Mouse (Mus musculus) kidney, embryonic 15.5 days (tissue): Measurements from ENCODE around the gene Fbxo34. TPM values are rescaled to one million over a fixed set of nuclear protein-coding genes. Genes with fewer than 3 reads are reported as not detected.
A peak's percentile ranks its signal among the peaks of the same experiment; 100 is the strongest.
"Not testable (repeated sequence)": the region's sequence is repeated elsewhere in the genome, so short reads cannot be mapped to it uniquely, and the experiment has no call there.

Experiments used
- ATAC-seq: fragments of 200-750 bp; cut with Nextera tagmentation; replicated peaks from 2 replicates; pipeline ENCODE4 v1.8.0; 2017; ENCODE audit warnings: moderate TSS enrichment; ENCODE audit not compliant: low FRiP score
- H3K27ac ChIP-seq: fragments of 300-500 bp; sonication (generic); 2 replicates; pipeline ENCODE4 v1.5.1; 2015; ENCODE audit warnings: mild to moderate bottlenecking, inconsistent platforms
- H3K27me3 ChIP-seq: fragments of 300-500 bp; sonication (generic); 2 replicates; pipeline ENCODE4 v1.6.1; 2015; ENCODE audit warnings: inconsistent platforms
- H3K36me3 ChIP-seq: fragments of 300-500 bp; sonication (generic); 2 replicates; pipeline ENCODE4 v1.6.1; 2015; ENCODE audit warnings: inconsistent platforms
- H3K4me1 ChIP-seq: fragments of 300-500 bp; sonication (generic); 2 replicates; pipeline ENCODE4 v1.6.1; 2015; ENCODE audit warnings: inconsistent platforms
- H3K4me2 ChIP-seq: fragments of 300-500 bp; sonication (generic); 2 replicates; pipeline ENCODE4 v1.6.1; 2015; ENCODE audit warnings: moderate library complexity, mild to moderate bottlenecking, inconsistent platforms
- H3K4me3 ChIP-seq: fragments of 300-500 bp; sonication (generic); replicated peaks from 2 replicates; pipeline ENCODE4 v1.5.1; 2015; ENCODE audit warnings: mild to moderate bottlenecking, inconsistent platforms
- H3K9ac ChIP-seq: fragments of 300-500 bp; sonication (generic); 2 replicates; pipeline ENCODE4 v1.6.1; 2015; ENCODE audit warnings: mild to moderate bottlenecking, inconsistent platforms
- H3K9me3 ChIP-seq: fragments of 300-500 bp; sonication (generic); replicated peaks from 2 replicates; pipeline ENCODE4 v1.6.1; 2016; ENCODE audit warnings: inconsistent platforms
- WGBS: fragments of 180-500 bp; shearing (Covaris S2); methylation state at CpG from one replicate; pipeline ENCODE4 v1.1.7; 2015; ENCODE audit warnings: mixed read lengths; 5-methylcytosine and 5-hydroxymethylcytosine counted together
- polyA plus RNA-seq: library from polyadenylated mRNA; unstranded; fragments of >200 nt; fragmentation: Nextera tagmentation; extraction: Ambion mirVana; gene quantifications from 2 replicates; pipeline ENCODE4 v1.2.1, GENCODE M21; 2015

The Fbxo34 gene
- polyA plus RNA-seq, 1 experiment from 2014 or later = 23.7 TPM

DNA sequence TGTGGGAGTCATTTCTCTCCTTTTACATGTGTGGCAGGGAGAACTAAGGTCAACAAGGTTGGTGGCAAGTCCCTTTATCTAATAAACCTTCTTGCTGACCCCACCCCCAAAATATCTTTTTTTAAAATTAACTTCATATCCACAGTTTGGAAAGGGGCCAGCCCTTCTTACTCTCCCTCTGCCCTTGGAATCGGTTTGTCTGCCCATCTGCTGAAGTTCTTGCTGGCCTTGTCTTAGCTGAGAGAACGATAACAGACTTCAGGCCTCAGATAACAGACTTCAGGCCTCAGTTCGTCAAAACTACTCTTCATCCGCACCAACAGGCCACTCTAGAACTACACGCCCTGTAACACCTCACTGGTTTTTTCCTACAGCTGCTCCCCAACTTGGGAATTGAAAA is 94.1 kb downstream of the Fbxo34 start:
- H3K4me2 ChIP-seq = no peak overlapping the region
- H3K9me3 ChIP-seq = no peaks in the 10 kb centered on the region
- H3K9ac ChIP-seq = no peak overlapping the region
- H3K27me3 ChIP-seq = no peaks in the 10 kb centered on the region
- WGBS = 89% methylated on average over 5 of the region's 5 CpGs
- H3K4me3 ChIP-seq = no peak overlapping the region
- no peaks in the 10 kb centered on the region for H3K4me1 ChIP-seq
- H3K27ac ChIP-seq = no peak overlapping the region
- ATAC-seq = no peak
- peaks cover 92% of the 10 kb centered on the region for H3K36me3 ChIP-seq

DNA sequence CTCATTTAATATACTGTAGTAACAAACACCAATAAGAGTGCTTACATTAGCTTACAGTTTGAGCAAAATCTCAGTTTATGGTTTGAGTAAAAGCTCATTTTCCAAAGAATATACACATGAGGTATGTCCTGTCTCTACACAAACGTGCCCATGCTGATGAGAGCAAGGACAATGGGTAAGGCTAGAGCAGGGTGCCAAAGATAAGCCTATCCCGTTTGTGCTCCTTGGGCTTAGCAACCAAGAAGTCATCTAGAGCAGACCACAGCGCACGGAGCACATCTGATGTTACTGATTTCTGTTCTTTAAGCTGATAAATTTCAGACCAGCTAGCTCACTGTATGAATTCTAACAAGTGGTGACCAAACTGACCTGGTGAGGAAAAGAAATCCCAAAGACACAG is 94.7 kb downstream of the Fbxo34 start:
- no peaks in the 10 kb centered on the region for H3K9me3 ChIP-seq
- H3K27ac ChIP-seq = no peak overlapping the region
- no peak overlapping the region for H3K4me2 ChIP-seq
- H3K27me3 ChIP-seq = no peaks in the 10 kb centered on the region
- no peak for ATAC-seq
- WGBS = 91% methylated on average over 4 of the region's 4 CpGs
- peaks cover 97% of the 10 kb centered on the region for H3K36me3 ChIP-seq
- no peaks in the 10 kb centered on the region for H3K4me1 ChIP-seq
- H3K4me3 ChIP-seq = no peak overlapping the region
- no peak overlapping the region for H3K9ac ChIP-seq

DNA sequence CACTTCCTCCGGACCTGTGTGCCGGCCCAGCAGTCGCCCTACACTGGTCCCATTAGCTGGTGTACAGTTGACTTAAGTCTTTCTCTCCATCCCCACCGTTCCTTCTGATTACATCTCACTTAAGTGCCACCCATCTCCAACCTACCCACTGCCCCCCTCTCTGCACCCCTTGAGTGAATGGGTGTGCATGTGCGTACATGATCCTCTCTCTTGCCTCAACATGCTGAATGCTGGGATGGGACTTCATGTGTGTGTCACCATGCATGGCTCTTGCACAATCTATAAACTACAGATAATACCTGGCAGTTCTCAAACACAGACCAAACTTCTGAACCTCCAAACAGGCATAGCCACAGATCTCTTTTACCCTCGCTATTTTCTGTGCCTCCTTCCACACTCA is 101.4 kb downstream of the Fbxo34 start:
- H3K27ac ChIP-seq = no peak overlapping the region
- H3K9ac ChIP-seq = no peak overlapping the region
- H3K36me3 ChIP-seq = peaks cover 83% of the 10 kb centered on the region
- no peaks in the 10 kb centered on the region for H3K27me3 ChIP-seq
- no peak overlapping the region for H3K4me2 ChIP-seq
- no peaks in the 10 kb centered on the region for H3K9me3 ChIP-seq
- H3K4me1 ChIP-seq = no peaks in the 10 kb centered on the region
- no peak overlapping the region for H3K4me3 ChIP-seq
- WGBS = 94% methylated on average over 6 of the region's 6 CpGs
- no peak for ATAC-seq

DNA sequence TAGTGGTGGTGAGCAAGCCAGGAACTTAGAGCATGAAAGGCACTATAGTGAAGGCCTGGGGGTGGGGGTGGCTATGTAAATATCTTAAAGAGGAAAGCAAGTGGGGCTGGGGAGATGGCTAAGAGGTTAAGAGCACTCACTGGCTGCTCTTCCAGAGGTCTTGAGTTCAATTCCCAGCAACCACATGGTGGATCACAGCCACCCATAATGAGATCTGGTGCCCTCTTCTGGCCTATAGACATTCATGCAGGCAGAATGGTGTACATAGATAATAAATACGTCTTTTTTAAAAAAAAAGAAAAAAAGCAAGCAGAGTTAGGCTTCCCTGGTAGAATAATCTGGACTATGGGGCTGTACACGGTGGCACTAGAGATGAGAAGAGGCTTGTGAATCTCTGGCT is 103.2 kb downstream of the Fbxo34 start:
- no peak for ATAC-seq
- no peak overlapping the region for H3K27ac ChIP-seq
- H3K9ac ChIP-seq = no peak overlapping the region
- peaks cover 79% of the 10 kb centered on the region for H3K36me3 ChIP-seq
- no peaks in the 10 kb centered on the region for H3K27me3 ChIP-seq
- WGBS = 87% methylated on average over 2 of the region's 2 CpGs
- no peaks in the 10 kb centered on the region for H3K4me1 ChIP-seq
- H3K9me3 ChIP-seq = no peaks in the 10 kb centered on the region
- H3K4me2 ChIP-seq = no peak overlapping the region
- no peak overlapping the region for H3K4me3 ChIP-seq

DNA sequence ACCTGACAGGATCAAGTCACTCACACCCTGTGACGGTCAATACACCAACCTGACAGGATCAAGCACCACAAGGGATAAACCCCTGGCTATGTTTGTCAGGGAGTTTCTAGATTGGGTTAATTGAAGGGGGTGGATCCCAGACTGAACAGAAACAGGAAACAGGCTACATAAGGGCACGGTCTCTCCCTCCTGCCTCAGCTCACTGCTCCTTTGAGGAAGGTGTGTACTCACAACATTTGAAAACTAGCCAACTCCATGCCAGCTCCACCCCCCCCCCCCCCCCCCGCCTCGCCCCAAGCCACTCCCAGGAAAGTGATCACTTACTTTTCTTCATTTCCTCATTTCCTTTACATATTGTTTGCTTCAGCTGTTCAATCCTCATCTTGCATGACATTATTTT is 104.0 kb downstream of the Fbxo34 start:
- Histone ChIP-seq H3K4me1 (no peaks in the 10 kb centered on the region), H3K36me3 (peaks cover 76% of the 10 kb centered on the region), H3K9me3 (no peaks in the 10 kb centered on the region), H3K27ac (no peak overlapping the region), H3K9ac (no peak overlapping the region), H3K4me3 (no peak overlapping the region), H3K27me3 (no peaks in the 10 kb centered on the region), H3K4me2 (no peak overlapping the region)
- 93% methylated on average over 4 of the region's 4 CpGs for WGBS
- no peak for ATAC-seq

DNA sequence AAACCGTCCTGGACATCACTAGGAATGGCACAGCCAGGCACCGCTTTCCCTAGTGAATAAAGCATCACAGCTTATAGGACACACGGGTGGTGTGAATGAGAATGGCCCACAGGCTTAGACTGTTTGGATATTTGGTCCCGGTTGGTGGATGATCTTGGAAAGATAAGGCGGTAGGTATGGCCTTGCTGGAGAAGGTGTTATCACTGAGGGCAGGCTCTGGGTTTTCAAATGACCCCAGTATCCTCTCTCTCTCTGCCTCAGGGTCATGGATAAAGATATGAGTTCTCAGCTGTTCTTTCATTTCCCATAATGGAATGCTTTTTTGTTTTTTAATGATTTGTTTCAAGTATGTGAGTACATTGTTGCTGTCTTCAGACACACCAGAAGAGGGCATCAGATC is 105.0 kb downstream of the Fbxo34 start:
- H3K4me2 ChIP-seq = no peak overlapping the region
- no peak overlapping the region for H3K27ac ChIP-seq
- H3K27me3 ChIP-seq = no peaks in the 10 kb centered on the region
- H3K9ac ChIP-seq = no peak overlapping the region
- 98% methylated on average over 5 of the region's 5 CpGs for WGBS
- H3K4me3 ChIP-seq = no peak overlapping the region
- H3K36me3 ChIP-seq = peaks cover 74% of the 10 kb centered on the region
- H3K9me3 ChIP-seq = no peaks in the 10 kb centered on the region
- H3K4me1 ChIP-seq = no peaks in the 10 kb centered on the region
- ATAC-seq = no peak

DNA sequence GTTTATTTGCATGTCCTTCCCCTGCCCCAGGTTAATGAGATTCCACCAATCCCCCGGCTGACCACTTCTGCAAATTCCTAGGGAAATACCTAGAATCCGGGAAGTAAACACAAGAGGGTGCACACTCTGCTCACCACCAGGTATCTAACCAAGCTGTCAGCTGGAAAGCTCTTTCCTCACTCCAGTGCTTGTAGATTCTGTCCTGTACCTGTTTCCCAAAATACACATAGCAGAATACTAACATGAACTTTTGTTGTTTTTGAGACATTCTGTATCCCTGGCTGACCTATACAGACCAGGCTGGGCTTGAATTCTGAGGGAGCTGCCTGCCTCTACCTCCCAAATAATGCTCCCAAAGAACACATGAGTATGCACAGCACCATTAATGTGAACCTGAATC is 110.5 kb downstream of the Fbxo34 start:
- no peak overlapping the region for H3K4me2 ChIP-seq
- no peaks in the 10 kb centered on the region for H3K27me3 ChIP-seq
- H3K27ac ChIP-seq = no peak overlapping the region
- ATAC-seq = no peak
- no peaks in the 10 kb centered on the region for H3K4me1 ChIP-seq
- WGBS = 84% methylated on average over 2 of the region's 2 CpGs
- H3K4me3 ChIP-seq = no peak overlapping the region
- H3K9ac ChIP-seq = no peak overlapping the region
- H3K36me3 ChIP-seq = peaks cover 40% of the 10 kb centered on the region
- H3K9me3 ChIP-seq = no peaks in the 10 kb centered on the region

DNA sequence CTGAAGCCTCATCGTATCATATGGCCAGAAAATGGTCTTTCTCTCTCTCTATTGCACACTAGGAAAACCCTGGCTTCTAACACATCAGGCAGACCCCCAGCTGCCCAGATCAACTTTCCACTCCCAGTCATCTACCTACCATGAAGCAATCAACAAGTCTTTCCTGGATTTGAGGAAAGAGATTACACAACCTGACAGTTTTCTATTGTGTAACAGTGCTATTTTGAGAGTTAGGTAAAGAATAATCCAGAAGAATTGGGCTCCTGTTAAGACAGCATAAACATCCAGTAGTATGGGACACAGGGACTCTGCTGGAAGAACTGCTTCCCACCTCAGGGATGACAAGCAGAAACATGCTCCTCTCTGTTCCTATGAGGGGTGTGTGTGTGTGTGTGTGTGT is 112.3 kb downstream of the Fbxo34 start:
- Histone ChIP-seq H3K27me3 (no peaks in the 10 kb centered on the region), H3K9ac (no peak overlapping the region), H3K9me3 (no peaks in the 10 kb centered on the region), H3K27ac (no peak overlapping the region), H3K4me3 (no peak overlapping the region), H3K4me2 (no peak overlapping the region), H3K4me1 (peaks cover 5% of the 10 kb centered on the region), H3K36me3 (peaks cover 26% of the 10 kb centered on the region)
- WGBS = 88% methylated on average over 1 of the region's 1 CpGs
- no peak for ATAC-seq

DNA sequence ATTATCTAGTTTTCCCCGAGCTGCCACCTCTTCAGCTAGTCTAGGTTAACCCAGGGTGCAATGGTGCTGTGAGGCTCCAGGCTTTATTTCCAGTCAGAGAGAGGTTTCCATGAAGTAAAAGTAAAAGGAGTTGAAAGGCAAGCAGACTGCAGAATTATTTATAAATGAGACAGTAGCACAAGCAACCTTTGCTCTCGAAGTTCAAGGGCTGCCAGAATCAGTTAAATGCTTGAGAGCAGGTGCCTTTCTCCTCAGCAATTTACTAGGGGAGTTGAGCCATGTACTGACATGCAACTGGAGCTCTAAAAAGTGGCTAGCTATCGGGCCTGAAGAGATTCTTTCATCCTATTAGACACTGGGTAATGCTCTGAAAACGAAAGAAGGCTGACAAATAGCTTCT is 112.9 kb downstream of the Fbxo34 start:
- WGBS = 85% methylated on average over 4 of the region's 4 CpGs
- H3K4me1 ChIP-seq = peaks cover 9% of the 10 kb centered on the region
- H3K9ac ChIP-seq = no peak overlapping the region
- no peaks in the 10 kb centered on the region for H3K27me3 ChIP-seq
- H3K9me3 ChIP-seq = no peaks in the 10 kb centered on the region
- ATAC-seq = no peak
- peaks cover 21% of the 10 kb centered on the region for H3K36me3 ChIP-seq
- H3K4me2 ChIP-seq = no peak overlapping the region
- no peak overlapping the region for H3K27ac ChIP-seq
- H3K4me3 ChIP-seq = no peak overlapping the region

DNA sequence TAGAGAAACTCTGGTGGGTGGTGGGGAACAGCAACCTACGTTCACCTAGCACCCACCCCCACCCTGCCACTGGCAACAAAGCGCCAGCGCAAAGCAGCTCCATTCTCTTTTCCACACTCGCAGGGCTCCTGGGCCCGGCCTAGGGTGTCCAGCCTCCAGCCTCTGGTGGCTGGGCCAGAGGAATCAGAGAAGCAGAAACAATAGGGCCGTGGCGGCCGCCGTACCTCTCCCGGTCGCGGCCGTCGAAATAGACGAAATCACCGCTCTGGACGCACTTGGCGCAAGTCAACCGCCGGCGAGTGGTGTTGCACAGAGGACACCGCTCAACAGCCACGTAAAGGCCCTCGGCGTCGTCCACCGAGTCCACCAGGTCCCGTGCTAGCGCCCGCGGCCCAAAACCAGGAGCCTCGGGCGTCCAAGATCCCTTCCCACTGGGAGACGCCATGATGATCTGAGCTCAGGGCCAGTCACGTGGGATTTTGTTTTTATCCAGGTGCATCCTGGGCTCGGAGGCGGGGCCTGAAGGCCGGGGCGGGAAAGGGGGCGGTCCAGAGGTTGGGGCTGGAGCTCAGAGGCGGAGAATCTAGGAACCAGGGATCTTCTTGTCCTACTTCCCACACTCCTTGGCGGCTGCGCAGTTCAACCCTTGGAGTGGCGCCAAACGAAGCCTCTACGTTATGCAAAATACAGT is 117.9 kb downstream of the Fbxo34 start:
- no peaks in the 10 kb centered on the region for H3K9me3 ChIP-seq
- peak overlapping the region; percentile 11; the same call in 1 of the 2 replicates for H3K27ac ChIP-seq
- H3K4me1 ChIP-seq = peaks cover 9% of the 10 kb centered on the region
- peak; percentile 99 for ATAC-seq
- peaks cover 3% of the 10 kb centered on the region; the same call in 1 of the 2 replicates for H3K36me3 ChIP-seq
- no peaks in the 10 kb centered on the region for H3K27me3 ChIP-seq
- peak overlapping the region; percentile 86 for H3K4me3 ChIP-seq
- under 1% methylated on average over 46 of the region's 46 CpGs for WGBS
- peak overlapping the region; percentile 75 for H3K4me2 ChIP-seq
- peak overlapping the region; percentile 82 for H3K9ac ChIP-seq

DNA sequence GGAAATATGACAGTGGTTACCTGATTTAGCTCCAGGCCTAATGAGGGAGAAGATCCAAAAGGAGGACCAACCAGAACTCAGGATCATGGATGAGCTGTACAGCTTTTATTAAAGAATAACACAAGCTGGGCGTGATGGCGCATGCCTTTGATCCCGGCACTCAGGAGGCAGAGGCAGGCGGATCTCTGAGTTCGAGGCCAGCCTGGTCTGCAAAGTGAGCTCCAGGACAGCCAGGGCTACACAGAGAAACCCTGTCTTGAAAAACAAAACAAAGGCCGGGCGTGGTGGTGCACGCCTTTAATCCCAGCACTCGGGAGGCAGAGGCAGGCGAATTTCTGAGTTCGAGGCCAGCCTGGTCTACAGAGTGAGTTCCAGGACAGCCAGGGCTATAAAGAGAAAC is 120.3 kb downstream of the Fbxo34 start, which contains the start of gene Atg14:
Gene Atg14 (minus strand): TSS at position 101 of the 400 bp plus-strand sequence.
- WGBS = 94% methylated on average over 11 of the region's 11 CpGs
- H3K9me3 ChIP-seq, H3K4me1 ChIP-seq, H3K9ac ChIP-seq, H3K4me3 ChIP-seq, H3K27ac ChIP-seq, ATAC-seq, H3K4me2 ChIP-seq, H3K36me3 ChIP-seq, H3K27me3 ChIP-seq: not testable (repeated sequence)

DNA sequence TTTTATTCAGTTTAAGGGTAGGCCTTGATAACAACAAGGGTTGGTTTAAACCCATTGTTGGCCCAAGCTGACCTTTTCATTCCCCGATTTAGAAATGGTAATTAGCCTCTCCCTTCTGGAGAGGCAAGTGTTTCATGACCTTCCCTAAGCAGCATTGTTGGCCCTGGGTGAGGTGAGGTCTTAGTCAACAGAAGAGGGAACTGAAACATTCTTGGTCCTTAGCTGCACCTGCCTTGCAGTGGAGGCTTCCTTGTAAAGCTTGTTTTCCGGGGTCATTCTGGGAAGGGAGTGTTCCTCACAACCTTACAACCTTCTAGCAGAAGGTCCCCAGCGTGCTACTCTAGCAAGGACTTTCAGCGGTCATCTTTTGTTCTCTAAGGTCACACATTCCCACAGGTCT is 122.5 kb downstream of the Fbxo34 start:
- Histone ChIP-seq H3K9ac (no peak overlapping the region), H3K4me2 (no peak overlapping the region), H3K9me3 (no peaks in the 10 kb centered on the region), H3K4me3 (no peak overlapping the region), H3K27me3 (no peaks in the 10 kb centered on the region), H3K4me1 (0 out of 2 replicates have a peak, but pooled peaks cover 2% of the 10 kb centered on the region), H3K36me3 (no peaks in the 10 kb centered on the region), H3K27ac (no peak overlapping the region)
- no peak for ATAC-seq
- 81% methylated on average over 4 of the region's 4 CpGs for WGBS

DNA sequence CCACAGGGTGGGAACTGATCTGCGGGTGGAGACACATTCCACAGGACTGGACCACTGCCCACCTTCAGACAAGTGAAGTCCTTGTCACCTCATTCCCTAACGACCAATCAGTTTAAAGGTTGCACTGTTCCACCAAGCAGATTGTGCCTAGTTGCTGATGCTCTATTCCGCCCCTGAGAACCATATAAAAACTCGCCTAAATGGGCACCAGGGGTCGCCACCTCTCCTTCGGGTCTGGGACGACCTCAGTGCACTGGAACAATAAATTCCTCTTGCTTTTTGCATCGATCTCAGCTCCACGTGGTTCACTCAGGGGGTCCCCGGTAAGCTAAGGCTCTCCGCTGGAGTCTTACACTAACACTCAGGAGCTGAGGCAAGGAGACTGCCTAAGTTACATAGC is 124.5 kb downstream of the Fbxo34 start:
- Histone ChIP-seq H3K4me3 (no peak overlapping the region), H3K27ac (no peak overlapping the region), H3K4me2 (no peak overlapping the region), H3K27me3 (no peaks in the 10 kb centered on the region), H3K4me1 (no peaks in the 10 kb centered on the region), H3K9ac (no peak overlapping the region), H3K9me3 (no peaks in the 10 kb centered on the region), H3K36me3 (no peaks in the 10 kb centered on the region)
- ATAC-seq = no peak
- 69% methylated on average over 11 of the region's 11 CpGs for WGBS
